Mouse (Mus musculus) heart, adult 2 months (tissue): ENCODE measurements around the gene Zfp622. TPM values are rescaled to one million over a fixed set of nuclear protein-coding genes. Genes with fewer than 3 reads are reported as not detected.

Source experiments
- DNase-seq, 2 experiments: peaks; one replicate each; pipeline ENCODE4 v3.0.0; 2021
- H3K27ac ChIP-seq: fragments of 200-600 bp; 2 replicates; pipeline ENCODE4 v1.8.1; 2022
- H3K27me3 ChIP-seq: fragments of 200-500 bp; 2 replicates; pipeline ENCODE4 v1.6.1; 2012; ENCODE audit warnings: mild to moderate bottlenecking, low read length, inconsistent platforms, mixed read lengths; ENCODE audit not compliant: control insufficient read depth, insufficient read depth
- H3K36me3 ChIP-seq: fragments of 200-500 bp; 2 replicates; pipeline ENCODE4 v1.6.1; 2012; ENCODE audit warnings: low read length, inconsistent platforms; ENCODE audit not compliant: control insufficient read depth, insufficient read depth
- H3K4me1 ChIP-seq: fragments of 200-500 bp; 2 replicates; pipeline ENCODE4 v1.6.1; 2011; ENCODE audit warnings: low read length; ENCODE audit not compliant: control insufficient read depth, insufficient read depth
- H3K4me3 ChIP-seq: fragments of 200-600 bp; 2 replicates; pipeline ENCODE4 v1.8.1; 2022
- H3K79me2 ChIP-seq: fragments of 200-500 bp; replicated peaks from 2 replicates; pipeline ENCODE4 v1.6.1; 2012; ENCODE audit warnings: mild to moderate bottlenecking, inconsistent platforms, low read length, moderate library complexity, mixed read lengths; ENCODE audit not compliant: control insufficient read depth, insufficient read depth
- H3K9ac ChIP-seq: fragments of 200-500 bp; 2 replicates; pipeline ENCODE4 v1.6.1; 2012; ENCODE audit warnings: low read depth, mild to moderate bottlenecking, control low read depth, inconsistent platforms, low read length, mixed read lengths
- CTCF ChIP-seq: fragments of 200-600 bp; IDR thresholded peaks from 2 replicates; pipeline ENCODE4 v1.8.1; 2022; ENCODE audit warnings: antibody characterized with exemption, mild to moderate bottlenecking, moderate library complexity
- EP300 ChIP-seq: fragments of 200-500 bp; IDR thresholded peaks from 2 replicates; pipeline ENCODE4 v1.6.1; 2011; ENCODE audit warnings: low read depth, low read length, control low read depth; ENCODE audit not compliant: insufficient read depth
- POLR2A ChIP-seq: fragments of 200-500 bp; IDR thresholded peaks from 2 replicates; pipeline ENCODE4 v1.6.1; 2011; ENCODE audit warnings: mild to moderate bottlenecking, low read depth, low read length, control low read depth; ENCODE audit not compliant: insufficient read depth
- WGBS: fragments of 180-500 bp; shearing (Covaris S2); methylation state at CpG from one replicate; pipeline ENCODE4 v1.1.7; 2018; 5-methylcytosine and 5-hydroxymethylcytosine counted together
- intact Hi-C: fragments of 180-260 bp; cut with DNase I; formaldehyde crosslinking; loops from one replicate; pipeline ENCODE4 v1.15.1; 2025
- long read RNA-seq: library from polyadenylated mRNA; stranded (forward); transcript quantifications from one replicate; pipeline ENCODE4 v2.0.0, GENCODE M21; 2021
- polyA plus RNA-seq: library from polyadenylated mRNA; depleted of rRNA; stranded (reverse); fragments of >200 nt; gene quantifications from 2 replicates; pipeline ENCODE4 v1.2.3, GENCODE M21; 2012; rRNA removed
- total RNA-seq, 2 experiments: library from RNA; stranded (reverse); gene quantifications; 2 replicates each; pipeline ENCODE4 v1.2.3; 2021

Zfp622 gene
- total RNA-seq (10 to 100 TPM; 22.5 to 25.4 TPM), polyA plus RNA-seq (8.3 and 13.9 TPM in 2 replicates)
- long read RNA-seq, transcript Zfp622-201 (6 exons, 2,802 nt) = major isoform, 31 of 40 reads
- long read RNA-seq, partial matches to known transcripts = 8 of 40 reads
- long read RNA-seq, other reads (novel, unspliced or antisense) = 1 of 40 reads

GRCm38 (mm10) chr15:25984067-25984733, at the start of gene Zfp622:
Zfp622 (plus strand) TSS chr15:25984366.
- H3K36me3 ChIP-seq = peaks cover 26% of the 10 kb centered on the region
- H3K4me1 ChIP-seq = peaks cover 9% of the 10 kb centered on the region
- TF ChIP-seq EP300 = peak; percentile 74
- no peak for TF ChIP-seq CTCF
- peak; percentile 80 for TF ChIP-seq POLR2A
- peak; percentile 91 to 96 for DNase-seq
- H3K27ac ChIP-seq = peak within 1 kb of the TSS; percentile 92
- intact Hi-C loops = loop anchor here (10.0 kb wide), 1 partner anchor 569 kb away; the partner anchor contains the start of gene Basp1
- peak within 1 kb of the TSS; percentile 90 for H3K4me3 ChIP-seq
- no peaks in the 10 kb centered on the region for H3K27me3 ChIP-seq
- H3K79me2 ChIP-seq = peaks cover 7% of the 10 kb centered on the region
- WGBS = under 1% methylated on average over 57 of the region's 57 CpGs
- H3K9ac ChIP-seq = peak within 1 kb of the TSS; percentile 93

GRCm38 (mm10) chr15:25934411-25934810, 49.8 kb upstream of the Zfp622 start:
- H3K36me3 ChIP-seq = no peaks in the 10 kb centered on the region
- no peaks in the 10 kb centered on the region for H3K27me3 ChIP-seq
- no peak overlapping the region for H3K9ac ChIP-seq
- DNase-seq = no peak
- no peak overlapping the region; the same call in 1 of the 2 replicates for H3K27ac ChIP-seq
- 65% methylated on average over 7 of the region's 7 CpGs for WGBS
- H3K4me3 ChIP-seq = no peak overlapping the region
- TF ChIP-seq POLR2A = no peak
- TF ChIP-seq EP300 = no peak
- no peak for TF ChIP-seq CTCF
- H3K4me1 ChIP-seq = peaks cover 25% of the 10 kb centered on the region
- no peaks in the 10 kb centered on the region for H3K79me2 ChIP-seq
- intact Hi-C loops = no loop called here

- Histone ChIP-seq H3K27me3 (no peaks in the 10 kb centered on the region), H3K79me2 (no peaks in the 10 kb centered on the region), H3K27ac (no peak overlapping the region), H3K36me3 (no peaks in the 10 kb centered on the region), H3K9ac (no peak overlapping the region), H3K4me3 (no peak overlapping the region), H3K4me1 (peaks cover 8% of the 10 kb centered on the region)
- no peak for DNase-seq
- TF ChIP-seq EP300 (no peak), POLR2A (no peak), CTCF (no peak)
- 92% methylated on average over 7 of the region's 7 CpGs for WGBS
- intact Hi-C loops = no loop called here
Measured at GRCm38 (mm10) chr15:25938496-25938895, 45.7 kb upstream of the Zfp622 start.

GRCm38 (mm10) chr15:25940397-25941377, 43.5 kb upstream of the Zfp622 start:
- DNase-seq = peak; percentile 54 to 80
- Histone ChIP-seq H3K27ac (peak overlapping the region; percentile 95), H3K79me2 (no peaks in the 10 kb centered on the region), H3K4me3 (peak overlapping the region; percentile 56), H3K27me3 (no peaks in the 10 kb centered on the region), H3K9ac (peak overlapping the region; percentile 78), H3K4me1 (no peaks in the 10 kb centered on the region), H3K36me3 (no peaks in the 10 kb centered on the region)
- WGBS = 41% methylated on average over 24 of the region's 24 CpGs
- peak; percentile 12; the same call in 1 of the 2 replicates for TF ChIP-seq CTCF
- TF ChIP-seq EP300 = peak; percentile 89
- peak; percentile 65; the same call in 1 of the 2 replicates for TF ChIP-seq POLR2A
- intact Hi-C loops = no loop called here

GRCm38 (mm10) chr15:25941514-25941913, 42.7 kb upstream of the Zfp622 start:
- H3K4me3 ChIP-seq = peak overlapping the region; percentile 56
- intact Hi-C loops = no loop called here
- WGBS = 68% methylated on average over 11 of the region's 11 CpGs
- no peaks in the 10 kb centered on the region for H3K4me1 ChIP-seq
- H3K36me3 ChIP-seq = no peaks in the 10 kb centered on the region
- no peak for TF ChIP-seq EP300
- no peak for DNase-seq
- H3K9ac ChIP-seq = peak overlapping the region; percentile 59
- H3K27me3 ChIP-seq = no peaks in the 10 kb centered on the region
- H3K79me2 ChIP-seq = no peaks in the 10 kb centered on the region
- peak overlapping the region; percentile 95 for H3K27ac ChIP-seq
